Mouse (Mus musculus) gastrocnemius, postnatal 4 days (tissue): Measurements from ENCODE around the gene Aox2. TPM values are rescaled to one million over a fixed set of nuclear protein-coding genes. Genes with fewer than 3 reads are reported as not detected.

Experiments
- DNase-seq, 2 experiments: peaks; one replicate each; pipeline ENCODE4 v3.0.0; 2021 to 2022; ENCODE audit warnings: low spot score in 2 of 2, mixed read lengths in 2 of 2
- long read RNA-seq, 2 experiments: library from polyadenylated mRNA; stranded (forward); transcript quantifications; one replicate each; pipeline ENCODE4 v2.0.0; 2021
- total RNA-seq, 2 experiments: library from RNA; stranded (reverse); gene quantifications; 2 replicates each; pipeline ENCODE4 v1.2.3; 2021

Aox2 gene
- under 1 TPM; 0.27 to 0.34 TPM for total RNA-seq
- long read RNA-seq, experiment 1 = 0 reads
- long read RNA-seq, experiment 2 = 0 reads

DNA sequence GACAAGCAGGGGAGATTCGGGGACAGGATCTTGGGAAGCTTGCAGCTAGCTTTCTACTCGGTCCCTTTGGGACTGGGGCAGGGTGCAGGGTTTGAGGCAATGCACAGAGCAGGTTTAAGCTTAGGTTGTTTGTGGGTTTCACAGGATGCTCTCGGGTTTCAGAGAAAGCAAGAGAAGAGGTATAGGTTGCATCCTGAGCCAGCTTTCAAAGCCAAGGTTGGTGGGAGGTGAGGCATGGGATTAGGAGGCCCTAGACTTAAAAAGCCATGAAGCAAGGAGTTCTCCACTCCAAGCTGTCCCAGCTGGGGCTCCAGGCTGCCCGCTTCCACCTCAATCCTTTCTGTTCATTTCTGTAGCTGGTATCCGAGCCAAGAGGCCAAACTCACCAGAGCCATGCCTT lies at the start of gene Aox2:
TSS of gene Aox2 (plus strand) at position 301 of the 400 bp plus-strand sequence.
- DNase-seq = no peak

DNA sequence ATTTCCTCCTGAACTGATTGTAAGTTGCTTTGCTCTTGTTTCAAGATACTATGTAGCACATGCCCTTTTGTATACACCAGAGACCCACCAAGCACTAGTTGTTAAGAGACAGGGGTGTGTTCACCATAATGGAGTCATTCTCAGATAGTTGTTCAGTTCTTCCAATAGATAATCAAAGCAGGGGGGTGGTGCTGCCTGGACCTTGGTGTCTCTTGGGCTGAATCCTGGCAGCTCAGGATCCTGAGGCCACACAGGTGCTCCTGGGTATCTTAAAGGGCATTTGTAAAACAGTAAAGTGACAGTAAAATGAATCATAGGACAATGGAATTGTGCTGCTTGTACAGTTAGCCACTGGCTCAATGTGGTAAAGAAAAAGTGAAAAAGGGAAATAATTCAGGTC lies 49.2 kb upstream of the Aox2 start:
- DNase-seq = no peak

DNA sequence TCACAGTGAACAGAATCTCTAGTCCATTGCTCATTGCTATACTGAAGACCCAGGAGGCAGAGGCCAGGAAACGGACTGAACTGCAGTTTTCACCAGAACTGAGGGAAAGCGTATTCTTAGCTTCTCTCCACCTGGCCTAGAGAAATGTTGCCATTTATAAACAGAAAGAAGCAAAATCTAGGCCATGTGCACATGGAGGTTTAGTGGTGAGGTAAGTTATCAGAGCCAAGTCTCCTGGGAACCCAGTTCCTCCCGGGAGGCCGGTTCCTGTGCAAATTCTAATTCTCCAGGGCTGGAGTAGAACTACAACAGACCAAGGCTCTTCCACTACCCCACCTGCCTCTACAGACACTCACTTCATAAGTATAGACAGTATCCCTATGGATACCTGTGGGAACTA lies 48.4 kb upstream of the Aox2 start:
- no peak for DNase-seq

DNA sequence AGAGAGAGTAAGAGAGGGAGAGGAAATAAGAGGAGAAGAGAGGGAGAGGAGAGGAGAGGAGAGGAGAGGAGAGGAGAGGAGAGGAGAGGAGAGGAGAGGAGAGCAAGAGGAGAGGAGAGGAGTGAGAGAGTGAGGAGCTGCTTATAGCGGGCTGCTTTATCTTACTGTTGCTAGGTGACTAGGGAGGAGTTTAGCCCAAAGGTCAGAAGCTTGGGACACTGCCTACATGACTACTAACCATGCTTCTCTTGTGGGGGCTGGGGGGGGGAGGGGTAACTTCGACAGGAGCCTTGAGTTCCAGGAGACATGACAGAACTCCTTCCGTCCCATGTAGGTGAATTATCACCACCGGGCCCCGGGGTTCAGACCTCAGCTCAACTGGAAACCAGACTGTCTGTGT lies 47.6 kb upstream of the Aox2 start:
- no peak for DNase-seq

DNA sequence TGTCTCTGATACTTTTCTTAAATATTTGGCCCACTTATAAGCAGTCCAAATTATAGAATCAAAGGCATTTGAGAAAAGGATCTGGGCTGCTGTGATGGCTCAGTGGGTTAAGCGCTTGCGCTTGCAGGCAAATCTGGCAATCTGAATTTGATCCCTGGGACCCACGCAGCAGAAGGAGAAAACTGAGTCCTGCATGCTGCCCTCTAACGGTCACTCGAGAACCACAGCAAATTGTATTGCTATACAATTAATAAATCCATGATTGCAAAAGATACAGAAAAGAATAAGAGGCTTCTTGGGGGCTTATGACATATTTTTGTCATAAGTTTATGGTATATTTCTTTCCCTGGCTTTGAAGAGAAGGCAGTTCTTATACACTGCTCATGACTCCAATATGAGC lies 42.7 kb upstream of the Aox2 start:
- no peak for DNase-seq

DNA sequence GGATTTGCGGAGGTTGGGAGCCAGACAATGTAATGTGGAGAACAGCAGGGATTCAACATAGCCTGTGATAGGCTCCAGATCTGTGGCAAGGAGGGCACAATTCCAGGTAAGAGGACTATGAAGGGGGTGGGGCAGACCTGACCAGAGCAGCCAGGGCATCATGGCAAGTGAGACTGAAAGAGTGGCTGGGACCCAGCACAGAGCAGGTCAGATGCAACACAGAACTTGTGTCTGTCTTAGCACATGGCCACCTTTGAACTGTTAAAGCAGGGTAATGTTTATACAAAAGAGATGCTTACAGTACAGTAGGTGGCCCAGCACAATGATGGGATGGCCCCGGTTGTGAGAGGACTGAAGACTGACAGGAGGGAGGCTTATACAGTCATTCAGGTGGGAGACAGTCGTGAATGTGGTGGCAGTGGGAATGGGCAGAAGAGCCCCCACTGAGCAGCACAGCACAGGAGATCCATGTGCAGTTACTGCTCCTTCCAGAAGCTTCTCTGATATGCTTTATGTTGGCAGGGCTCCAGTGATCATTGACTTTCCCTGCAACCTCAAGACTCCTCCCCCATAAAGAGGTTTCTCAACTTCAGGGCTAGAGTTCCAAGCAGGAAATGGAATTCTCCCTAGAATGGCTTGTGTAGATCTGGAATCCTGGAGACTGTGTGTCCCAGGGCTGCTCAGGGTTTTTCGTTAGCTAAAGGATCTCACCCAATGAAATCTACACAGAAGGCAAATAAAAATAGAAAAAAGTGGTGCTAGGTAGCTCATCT lies 40.4 kb upstream of the Aox2 start:
- no peak for DNase-seq

DNA sequence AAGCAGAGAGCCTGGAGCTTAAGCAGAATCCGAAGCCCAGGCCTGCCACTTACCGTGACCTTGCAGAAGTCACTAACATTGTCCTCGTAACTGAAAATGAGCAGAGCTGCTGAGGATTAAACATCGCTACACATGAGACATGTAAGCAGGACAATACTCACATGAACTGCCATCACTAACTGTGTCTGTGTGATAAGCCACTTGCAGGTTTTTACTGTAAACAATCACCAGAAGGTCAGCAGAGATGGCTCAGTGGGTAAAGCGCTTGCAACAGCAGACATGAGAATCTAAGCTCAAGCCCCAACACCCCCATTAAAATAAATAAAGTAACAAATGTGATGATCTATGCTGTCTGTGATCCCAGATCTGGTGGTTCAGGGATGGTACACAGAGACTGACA lies 39.7 kb upstream of the Aox2 start:
- no peak for DNase-seq

DNA sequence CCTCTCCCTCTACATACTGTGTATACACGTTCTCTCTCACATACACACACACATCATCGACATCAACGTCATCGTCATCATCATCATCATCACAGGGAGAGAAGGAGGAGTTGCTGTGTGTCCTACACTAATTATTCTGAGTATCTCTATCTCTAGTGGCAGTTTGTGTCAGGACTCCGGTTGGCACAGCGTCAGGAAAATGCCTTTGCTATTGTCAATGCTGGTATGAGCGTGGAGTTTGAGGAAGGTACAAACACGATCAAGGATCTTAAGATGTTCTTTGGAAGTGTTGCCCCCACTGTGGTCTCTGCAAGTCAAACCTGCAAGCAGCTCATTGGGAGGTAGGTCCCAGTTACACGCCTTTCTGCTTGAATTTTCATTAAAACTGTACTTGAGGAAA lies 39.2 kb upstream of the Aox2 start:
- DNase-seq = no peak

DNA sequence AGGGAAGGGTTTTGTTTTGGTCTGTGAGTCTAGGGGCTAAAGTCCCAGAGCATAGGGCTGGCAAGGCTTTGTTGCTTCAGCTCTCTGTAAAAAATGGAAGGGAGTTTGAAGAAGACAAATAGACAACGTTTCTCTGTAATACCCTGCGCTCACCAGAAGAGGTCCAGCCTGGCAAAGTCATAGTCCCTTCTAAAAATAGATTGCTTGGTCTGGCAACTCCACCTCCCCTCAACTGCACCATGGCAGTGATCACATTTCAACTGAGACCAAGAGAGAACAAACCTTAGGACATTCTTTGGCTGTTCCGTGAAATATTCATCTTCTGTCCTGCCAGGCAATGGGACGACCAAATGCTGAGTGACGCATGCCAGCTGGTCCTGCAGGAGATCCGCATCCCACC lies 37.8 kb upstream of the Aox2 start:
- no peak for DNase-seq

DNA sequence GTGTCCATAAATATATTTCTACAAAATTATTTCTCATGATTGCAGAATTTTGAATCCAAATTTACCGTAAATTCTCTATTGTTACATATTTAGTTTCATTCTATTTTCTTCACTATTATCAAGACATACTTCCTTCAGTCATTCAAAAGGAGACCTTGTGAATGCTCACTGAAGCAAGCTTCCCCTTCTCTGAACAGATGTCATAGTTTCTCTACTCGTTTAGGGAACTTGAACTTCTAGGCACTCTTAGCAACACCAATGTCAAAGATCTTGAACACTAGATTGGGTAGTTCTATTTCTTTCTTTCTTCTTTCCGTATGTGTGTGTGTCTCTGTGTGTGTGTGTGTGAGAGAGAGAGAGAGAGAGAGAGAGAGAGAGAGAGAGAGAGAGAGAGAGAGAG lies 33.6 kb upstream of the Aox2 start:
- DNase-seq = no peak

DNA sequence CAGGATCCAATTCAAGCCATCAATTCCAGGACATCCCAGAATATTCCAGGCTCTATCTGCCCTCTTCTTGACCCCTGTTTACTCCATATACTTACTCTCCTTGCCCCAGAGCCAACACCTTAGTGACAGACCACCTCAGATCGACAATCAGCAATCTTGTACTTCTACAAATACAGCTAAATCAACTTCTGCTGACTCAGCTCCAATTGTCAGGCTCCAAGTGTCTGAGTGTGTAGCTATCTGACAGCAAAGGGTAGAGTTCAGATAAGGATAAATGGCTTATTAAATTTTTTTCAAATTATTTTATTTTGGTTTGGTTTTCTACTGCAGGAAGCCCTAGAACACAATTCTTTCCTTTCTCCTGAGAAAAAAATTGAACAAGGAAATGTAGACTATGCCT lies 29.6 kb upstream of the Aox2 start:
- DNase-seq = no peak

DNA sequence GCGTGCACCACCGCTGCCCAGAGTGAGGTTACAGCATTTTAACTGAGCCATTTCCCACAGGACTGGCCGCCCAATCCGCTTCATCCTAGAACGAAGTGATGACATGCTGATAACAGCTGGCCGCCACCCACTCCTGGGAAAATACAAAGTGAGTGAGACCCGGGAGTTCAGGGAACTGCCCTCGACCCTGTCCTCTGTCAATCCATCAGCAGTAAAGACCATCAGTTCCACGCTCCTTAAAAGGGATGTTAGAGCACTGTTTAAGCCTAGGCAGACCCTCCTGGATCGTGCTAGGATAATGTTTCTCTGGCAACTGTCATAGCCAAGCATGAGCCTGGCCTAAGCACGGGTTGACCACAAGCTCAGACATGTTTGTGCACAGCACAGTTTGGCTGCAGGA lies 24.7 kb upstream of the Aox2 start:
- DNase-seq = no peak

DNA sequence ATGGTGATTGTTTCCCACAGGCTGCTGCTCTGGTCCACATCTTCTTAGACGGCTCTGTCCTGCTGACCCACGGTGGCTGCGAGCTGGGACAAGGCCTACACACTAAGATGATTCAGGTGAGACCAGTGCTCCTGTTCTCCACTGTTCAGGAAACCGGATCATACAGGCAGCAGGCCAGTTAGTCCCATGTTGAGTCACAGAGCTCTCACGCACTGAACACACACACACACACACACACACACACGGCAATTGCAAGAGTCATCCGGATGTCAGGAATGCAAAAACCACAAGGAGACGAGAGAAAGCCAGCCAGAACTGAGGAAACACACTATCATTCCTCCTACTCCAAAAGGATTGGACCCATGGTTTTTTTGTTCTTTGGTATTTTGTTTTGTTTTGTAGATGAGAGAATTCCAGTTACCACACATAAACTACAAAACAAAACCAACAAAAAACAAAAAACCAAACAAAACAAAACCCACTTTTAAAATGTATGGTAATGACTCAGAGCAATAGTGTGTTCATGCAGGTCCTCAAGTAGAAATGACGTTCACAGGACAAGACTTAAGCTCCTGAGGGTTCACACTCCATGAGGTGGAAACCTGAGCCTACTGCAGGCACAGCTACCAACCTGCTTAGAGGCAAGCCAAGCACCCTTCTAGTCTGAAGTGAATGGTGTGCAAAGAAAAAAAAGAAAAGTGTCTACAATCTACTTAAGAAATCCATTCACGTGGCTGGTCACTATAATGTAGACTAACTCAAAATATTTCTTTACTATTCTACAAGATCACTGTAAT lies 20.7 kb upstream of the Aox2 start:
- no peak for DNase-seq

DNA sequence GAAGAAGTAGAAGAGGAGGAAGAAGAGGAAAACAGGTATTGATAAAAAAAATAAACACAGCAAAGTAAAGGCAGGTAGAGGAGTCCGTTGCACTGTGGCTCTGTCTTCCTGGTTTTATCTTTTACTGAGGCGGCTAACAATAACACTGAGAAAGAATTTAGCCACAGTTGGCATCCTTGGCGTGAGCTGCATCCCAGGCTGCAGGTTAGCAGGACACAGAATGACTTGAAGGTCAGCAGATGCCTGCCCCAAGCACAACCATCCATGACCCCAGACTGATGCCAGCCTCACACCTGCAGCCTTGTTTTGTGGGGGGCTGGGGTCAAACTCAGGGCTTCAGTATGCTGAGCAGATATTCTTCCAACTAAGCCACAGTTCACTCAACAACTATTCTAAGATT lies 17.8 kb upstream of the Aox2 start:
- no peak for DNase-seq

DNA sequence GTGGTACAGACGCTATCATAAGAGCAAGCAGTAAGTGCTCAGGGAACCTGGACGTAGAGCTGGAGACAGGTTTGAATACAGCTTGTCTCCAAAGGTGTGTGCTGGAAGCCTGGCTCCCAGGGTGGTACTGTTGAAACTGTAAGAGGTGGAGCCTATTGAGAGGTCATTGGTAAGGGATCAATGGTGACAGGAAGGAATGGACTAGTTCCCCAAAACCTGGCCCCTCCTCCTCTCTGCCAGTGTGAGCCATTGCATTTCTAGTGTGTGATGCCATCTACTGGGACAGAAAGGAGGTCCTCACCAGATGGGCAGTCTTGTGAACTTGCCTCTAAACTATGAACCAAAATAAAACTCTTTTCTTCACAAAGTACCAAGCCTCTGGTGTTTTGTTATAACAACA lies 9.9 kb upstream of the Aox2 start:
- no peak for DNase-seq

DNA sequence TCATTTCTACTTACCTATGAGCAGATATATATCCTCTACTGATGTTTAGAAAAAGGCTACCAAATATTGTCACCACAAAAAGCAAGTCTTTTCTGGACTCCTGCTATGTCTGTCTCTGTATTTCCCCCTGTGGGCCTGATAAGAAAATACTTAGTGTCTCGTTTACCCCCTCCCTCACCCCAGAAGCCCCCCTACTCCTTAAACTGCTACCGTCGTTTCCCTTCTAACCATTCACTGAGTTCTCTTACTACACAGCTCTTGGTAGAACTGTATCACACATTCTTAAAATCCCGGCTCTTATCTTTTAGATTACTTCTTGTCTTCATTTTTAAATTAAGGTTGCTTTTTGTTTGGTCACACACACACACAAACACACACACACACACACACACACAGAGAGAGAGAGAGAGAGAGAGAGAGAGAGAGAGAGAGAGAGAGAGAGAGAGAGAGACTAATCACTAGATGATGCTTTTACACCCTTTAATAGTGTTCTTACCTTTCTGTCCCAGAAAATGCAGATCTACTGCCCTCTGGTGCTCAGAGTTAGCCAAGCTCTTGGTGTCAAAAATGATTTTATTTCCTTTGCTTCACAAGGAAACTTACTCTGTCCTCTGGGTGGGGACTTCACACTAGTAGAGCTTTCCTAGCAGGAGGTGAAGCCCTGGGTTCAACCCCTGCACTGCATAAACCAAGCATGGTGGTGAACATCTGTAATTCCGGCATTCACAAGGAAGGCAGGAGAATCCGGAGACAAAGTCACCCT lies 7.1 kb upstream of the Aox2 start:
- DNase-seq = peak in 1 of 2 experiments; percentile 36

DNA sequence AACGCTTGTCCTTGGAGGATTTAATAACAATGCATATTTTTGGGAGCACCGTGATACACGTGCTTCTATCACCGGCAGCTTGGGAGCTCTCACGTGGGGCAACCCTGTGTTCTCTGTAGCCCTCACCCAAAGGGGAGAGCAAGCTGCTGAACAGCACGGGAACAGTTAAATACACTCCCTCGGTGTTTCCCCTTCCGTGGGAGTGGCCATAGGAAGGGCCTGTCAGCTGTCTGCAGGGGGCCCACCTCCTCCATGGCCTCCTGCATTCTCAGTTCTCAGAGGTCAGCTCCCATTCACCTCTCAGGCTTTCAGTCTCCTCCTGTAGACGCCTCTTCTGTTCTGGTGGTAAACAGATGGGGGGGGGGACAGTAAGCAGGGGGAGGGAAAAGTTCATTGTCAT lies 2.2 kb upstream of the Aox2 start:
- no peak for DNase-seq

DNA sequence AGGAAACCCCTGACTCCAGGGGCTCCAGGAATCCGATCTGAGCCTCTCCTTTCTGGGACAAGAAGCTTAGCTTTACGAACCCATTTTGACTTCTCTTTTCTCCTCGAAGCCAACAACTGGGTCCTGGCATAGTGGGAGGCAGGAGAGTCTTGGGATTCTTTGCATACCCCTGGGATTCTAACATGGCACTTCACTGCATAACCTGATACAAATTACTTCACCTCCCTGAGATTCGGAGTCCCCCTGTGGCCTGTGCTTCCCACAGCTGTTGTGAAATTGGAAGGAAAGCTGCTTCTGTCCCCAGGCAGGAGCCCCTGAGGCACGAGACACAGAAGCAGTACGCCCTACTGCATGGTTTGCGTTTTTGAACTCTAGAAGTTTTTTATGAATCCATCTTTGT lies 387 bp downstream of the Aox2 start:
- no peak for DNase-seq

DNA sequence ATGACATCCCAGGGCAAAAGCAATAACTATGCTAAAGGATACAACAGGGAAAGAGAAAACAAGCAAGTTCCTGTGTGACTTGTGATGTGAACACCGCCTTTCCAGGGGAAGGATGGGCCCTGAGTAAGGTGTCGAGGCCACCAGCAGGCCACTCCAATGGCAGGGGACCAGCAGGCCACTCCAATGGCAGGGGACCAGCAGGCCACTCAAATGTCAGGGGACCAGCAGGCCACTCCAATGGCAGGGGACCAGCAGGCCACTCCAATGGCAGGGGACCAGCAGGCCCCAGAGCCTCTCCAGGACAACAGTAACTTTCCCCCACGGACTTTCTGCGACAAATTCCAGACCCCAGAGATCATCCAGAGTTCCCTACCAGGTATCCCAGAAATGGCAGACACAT lies 2.3 kb downstream of the Aox2 start:
- no peak for DNase-seq

DNA sequence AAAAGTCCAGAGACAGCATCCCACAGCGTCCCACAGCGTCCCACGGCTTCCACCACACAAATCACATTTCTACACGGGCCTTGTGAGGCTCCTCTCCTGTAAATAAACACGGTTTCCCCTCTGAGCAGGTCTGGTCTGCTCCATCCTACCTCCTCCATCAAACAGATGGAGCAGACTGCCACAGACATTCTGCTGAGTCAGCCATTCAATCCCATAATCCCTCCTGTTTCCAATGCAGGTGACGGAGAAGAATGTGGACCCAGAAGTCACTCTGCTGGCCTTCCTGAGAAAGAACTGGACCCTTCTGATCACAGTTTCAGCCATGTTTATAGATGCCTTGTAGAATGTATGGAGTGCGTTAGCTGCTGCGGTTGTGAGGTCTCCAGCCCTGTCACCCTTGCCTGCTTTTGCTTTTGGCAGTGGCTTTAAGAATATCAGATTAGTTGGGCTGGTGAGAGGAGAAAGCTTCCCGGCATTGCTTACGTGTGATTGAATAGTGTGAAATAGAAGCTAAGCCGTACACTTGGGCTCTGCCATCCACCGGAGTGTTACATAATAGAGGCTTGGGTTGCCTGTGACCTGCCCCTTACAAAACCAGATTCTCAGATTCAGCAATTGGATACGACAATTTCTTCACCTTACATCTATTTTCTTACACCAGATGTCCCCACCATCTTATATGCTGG lies 3.0 kb downstream of the Aox2 start:
- no peak for DNase-seq

DNA sequence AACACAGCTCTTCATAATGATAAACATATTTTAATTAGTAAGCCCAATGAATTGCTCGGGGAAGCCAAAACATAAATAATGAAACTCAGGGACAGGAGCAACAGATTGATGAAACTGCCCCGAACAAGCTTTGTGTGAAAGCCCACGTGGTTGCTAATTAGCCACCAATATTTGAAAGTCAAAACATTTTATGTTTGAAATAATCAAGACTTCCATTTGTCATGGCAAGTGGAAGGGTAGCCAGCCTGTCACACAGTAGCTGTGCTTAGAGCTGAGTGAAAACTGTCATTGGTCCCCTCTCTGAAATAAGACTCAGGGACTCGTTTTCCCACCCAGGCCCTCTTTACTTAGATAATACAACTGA lies 3.5 kb downstream of the Aox2 start:
- DNase-seq = no peak

DNA sequence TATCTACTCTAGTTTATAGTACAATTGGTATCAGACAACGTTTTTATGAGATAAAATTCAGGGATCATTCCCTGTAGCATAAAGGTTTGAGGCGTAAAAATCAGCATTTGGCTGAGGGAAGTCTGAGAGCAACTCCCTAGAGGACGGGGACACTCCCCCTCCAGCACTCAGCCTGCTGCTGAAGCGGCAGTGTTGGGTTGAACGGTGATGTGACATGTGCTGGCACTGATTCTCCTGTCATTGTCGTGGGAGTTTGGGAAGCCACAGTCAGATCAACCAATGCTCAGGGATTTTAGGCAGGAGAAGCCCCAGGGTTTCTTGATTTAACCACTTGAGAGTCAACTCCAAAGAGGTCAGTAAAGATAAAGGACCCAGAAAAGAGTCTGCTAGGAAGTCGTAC lies 6.4 kb downstream of the Aox2 start:
- DNase-seq = no peak
